Mouse (Mus musculus) brain, embryonic 14.5 days (tissue): ENCODE data around the gene Lipt2.

Experiments
- CTCF ChIP-seq: fragments of 200-500 bp; IDR thresholded peaks from 2 replicates; pipeline ENCODE4 v1.5.1; 2012; ENCODE audit warnings: inconsistent platforms, mild to moderate bottlenecking, moderate library complexity, borderline replicate concordance; ENCODE audit not compliant: insufficient read depth, insufficient read length; ENCODE audit errors: extremely low read depth
- POLR2A ChIP-seq: fragments of 200-500 bp; IDR thresholded peaks from 2 replicates; pipeline ENCODE4 v1.6.1; 2012; ENCODE audit warnings: mild to moderate bottlenecking, inconsistent platforms, borderline replicate concordance; ENCODE audit not compliant: poor library complexity, insufficient read depth, insufficient read length, severe bottlenecking; ENCODE audit errors: extremely low read depth

- no peak for TF ChIP-seq POLR2A
- TF ChIP-seq CTCF, result no peak
Observed at GRCm38 (mm10) chr7:100207886-100208285, 48.8 kb downstream of the Lipt2 start.
